Mouse (Mus musculus) 416B (cell line): ENCODE measurements at regions not wholly inside any gene's neighbourhood (a gene's known extent, or its start where the extent isn't known, plus 50 kb on each side); places are given as distances from the start of the nearest gene placed in this dataset.
A peak's percentile ranks its signal among the peaks of the same experiment; 100 is the strongest.
"Not testable (repeated sequence)": the region's sequence is repeated elsewhere in the genome, so short reads cannot be mapped to it uniquely, and the experiment has no call there.

ENCODE experiments used
- DNase-seq: peaks from one replicate; pipeline ENCODE4 v3.0.0; 2011; ENCODE audit warnings: low read depth

DNA sequence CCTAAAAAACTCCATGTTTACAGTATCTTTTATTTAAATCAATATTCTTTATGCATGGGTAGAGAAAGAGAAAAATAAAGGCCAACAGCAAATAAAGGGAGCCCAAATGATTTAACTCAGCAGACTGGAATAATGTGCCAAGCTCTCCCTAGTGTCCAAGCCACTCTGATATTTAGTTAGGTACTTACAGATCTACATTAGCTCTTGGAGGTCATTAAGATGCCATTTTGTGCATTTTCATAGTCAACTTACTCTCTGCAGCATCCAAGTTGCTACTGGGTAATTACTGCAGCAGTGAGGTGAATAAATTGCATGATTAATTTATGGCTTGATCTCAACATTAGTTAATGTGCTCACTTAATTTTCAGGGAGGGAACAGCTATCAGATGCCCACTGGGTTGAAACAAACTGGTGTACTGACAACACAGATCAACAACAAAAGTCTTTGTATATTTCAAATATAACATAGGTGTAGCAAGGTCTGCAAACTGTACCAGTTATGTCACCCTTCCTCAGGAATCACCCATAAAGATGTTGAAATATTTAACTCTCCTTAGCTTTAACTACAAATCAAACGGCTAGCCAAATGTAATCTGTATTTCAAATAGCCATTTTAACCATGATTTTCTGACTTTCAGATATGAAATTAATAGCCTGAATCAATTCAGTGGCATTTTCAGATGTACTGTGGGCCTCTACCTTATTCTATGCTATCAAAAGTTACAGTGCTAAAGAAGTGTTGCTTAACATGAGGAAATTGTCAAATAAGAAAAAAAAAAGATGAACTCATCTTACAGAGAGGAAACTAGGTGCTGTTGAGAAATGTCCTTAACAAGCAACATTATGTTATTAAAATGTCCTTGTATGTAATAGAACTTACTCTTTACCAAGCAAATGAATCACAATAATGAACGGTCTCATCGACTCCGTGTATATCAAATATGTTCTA lies 163.8 kb upstream of the Hapln1 start:
- peak; percentile 53 for DNase-seq

DNA sequence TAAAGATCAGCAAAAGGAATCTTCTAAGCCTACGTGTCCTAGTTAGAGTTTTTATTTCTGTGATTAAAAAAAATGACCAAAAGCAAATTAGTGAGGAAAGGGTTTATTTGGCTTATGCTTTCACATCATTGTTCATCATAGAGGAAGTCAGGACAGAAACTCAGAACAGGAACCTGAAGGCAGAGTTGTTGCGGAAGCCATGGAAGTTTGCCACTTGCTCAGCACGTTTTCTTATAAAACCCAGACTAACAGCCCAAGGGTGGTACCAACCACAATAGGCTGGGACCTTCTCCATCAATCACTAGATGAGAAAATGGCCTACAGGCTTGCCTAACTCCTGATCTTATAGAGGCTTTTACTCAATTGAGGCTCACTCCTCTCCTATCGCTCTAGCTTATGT lies 161.2 kb upstream of the Hapln1 start:
- DNase-seq: no peak

DNA sequence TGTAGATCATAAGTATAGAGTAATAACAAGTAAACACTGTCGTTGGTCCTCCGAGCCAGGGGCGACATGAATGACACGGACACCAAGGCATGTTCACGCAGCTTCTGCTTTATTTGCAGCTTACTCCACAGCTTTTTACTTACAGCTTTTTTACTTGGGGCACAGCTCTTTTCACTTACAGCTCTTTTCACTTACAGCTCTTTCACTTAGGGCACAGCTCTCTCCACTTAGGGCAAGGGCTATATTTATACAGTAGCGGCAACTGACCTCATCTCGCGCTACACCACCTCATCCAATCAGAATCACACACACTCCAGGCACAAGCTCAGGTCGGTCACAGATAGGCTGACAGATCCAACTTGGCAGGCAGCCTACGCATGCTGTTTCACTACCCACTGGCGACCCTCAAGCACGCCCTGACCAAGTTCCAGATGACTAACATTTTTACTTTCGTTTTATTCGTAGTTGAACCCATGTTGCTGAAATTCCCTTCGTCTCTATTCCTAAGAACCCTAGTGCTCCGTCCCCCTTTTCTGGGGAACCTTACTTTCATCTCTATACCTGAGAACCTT lies 155.9 kb upstream of the Hapln1 start:
- DNase-seq: not testable (repeated sequence)

DNA sequence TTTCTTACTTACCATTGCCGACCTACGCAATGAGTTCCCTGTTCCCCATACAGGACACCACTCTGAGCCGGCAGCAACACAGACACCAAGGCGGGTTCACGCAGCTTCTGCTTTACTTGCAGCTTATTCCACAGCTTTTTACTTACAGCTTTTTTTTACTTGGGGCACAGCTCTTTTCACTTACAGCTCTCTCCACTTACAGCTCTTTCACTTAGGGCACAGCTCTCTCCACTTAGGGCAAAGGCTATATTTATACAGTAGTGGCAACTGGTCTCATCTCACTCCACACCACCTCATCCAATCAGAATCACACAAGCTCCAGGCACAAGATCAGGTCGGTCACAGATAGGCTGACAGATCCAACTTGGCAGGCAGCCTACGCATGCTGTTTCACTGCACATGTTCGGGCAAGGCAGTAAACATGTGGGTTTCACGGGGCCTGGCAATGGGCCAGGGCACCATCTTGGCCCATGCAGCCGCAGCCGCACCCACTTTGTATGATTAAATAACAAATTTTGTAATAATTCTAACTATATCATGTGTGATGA lies 154.9 kb upstream of the Hapln1 start:
- DNase-seq: no peak

DNA sequence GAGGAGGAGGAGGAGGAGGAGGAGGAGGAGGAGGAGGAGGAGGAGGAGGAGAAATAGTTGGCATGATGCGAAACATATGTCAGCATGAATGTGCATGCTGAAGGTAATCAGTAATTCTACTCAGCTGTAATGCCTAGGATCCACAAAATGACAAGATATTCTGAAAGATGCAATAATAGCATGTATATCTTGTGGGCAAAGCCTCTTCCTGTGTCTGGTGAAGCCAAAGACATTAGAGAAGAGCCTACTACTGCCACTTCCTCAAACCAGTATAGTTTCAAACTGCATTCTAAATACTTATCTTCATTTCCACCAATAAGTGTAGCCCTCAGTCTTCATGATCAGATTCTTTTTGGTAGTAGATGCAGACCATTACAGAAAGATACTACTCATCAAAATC lies 152.2 kb upstream of the Hapln1 start:
- DNase-seq: peak; percentile 55

DNA sequence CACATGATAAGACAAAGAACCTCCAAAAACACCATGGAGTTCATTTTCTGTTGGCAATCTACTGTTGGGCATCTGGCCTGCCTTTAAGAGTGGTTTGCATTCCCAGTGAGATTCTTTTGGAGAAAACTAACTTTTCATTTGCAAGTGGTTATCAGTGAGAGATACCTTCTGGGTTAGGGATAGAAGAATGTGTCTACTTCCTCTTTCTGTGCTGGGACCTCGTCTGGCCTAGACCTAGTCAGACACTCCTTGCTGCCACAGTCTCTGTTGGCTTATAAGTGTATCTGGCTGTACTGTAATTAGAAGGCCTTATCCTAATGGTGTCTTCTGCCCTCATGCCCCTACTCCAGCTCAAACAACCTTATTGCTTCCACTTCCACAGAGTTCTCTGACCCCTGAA lies 150.4 kb upstream of the Hapln1 start:
- DNase-seq: peak; percentile 41

DNA sequence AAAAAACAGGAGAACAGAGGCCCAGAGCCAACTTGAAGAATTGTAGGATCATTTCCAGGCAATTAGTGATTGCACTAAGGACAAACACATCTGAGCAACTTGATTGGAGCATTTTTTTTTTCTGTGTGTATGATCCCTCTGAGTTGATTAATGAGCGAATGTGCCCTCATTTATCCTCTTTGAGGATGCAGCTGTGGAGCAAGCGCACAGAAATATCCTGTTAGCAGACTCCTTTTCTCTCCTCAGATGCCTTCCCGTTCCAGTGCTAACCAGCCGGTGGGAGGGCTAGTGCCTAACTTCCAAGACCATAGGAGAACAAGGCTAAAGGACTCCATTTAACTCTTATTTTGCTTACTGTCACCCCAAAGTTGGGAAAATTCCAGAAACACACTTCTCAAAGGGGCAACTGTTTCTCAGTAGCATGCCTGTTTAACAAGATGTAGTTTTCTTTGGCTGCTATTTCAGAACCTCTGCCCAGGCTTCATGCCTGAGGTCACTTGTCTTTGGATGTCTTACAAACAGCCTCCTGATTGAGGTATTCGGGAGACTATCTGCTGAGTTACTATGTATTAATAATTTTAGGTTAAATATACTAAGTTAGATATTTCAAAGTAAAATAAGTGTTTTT lies 144.8 kb upstream of the Hapln1 start:
- DNase-seq: no peak

DNA sequence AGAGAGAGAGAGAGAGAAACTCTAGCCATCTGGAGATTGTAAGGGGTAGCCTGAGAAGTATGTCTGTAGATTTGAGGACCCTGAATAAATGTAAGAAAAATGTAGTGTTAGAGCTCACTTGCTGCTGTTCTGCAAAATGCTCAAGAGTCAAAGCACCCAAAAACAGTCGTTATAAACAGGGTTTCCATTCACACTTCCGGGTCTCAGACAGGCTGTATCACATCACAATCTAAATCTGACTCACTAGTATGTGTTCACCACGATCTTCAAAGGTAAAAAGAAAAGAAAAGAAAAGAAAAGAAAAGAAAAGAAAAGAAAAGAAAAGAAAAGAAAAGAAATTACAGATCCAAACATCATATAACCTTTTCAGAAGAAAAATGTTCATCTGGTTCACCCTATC lies 143.7 kb upstream of the Hapln1 start:
- DNase-seq: no peak

DNA sequence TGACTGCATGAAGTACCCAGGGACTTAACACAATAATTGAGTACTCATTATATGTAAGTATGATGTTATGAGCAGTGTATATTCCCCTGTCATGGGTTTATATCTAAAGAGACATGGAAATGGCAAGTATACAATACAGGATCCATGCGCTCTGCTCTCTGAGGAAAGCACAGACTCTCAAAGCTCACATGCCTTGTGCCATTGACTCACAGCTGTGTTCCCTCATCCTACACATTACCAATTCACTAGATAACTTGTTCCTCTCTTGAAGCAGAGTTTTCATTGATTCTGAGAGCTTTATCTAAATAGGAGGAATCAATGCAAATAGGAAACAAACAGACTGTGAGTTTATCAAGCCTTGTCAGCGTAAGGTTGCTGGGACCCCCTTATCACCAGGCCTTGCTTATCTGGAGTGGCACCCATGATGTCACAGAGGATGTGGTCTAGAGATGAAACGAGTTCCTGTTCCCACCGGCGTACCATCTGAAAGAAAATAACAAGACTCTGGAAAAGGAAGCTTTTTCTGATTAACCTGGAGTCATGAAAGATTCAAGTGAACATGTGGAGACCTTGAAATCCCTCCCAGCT lies 138.4 kb upstream of the Hapln1 start:
- DNase-seq: peak; percentile 80

DNA sequence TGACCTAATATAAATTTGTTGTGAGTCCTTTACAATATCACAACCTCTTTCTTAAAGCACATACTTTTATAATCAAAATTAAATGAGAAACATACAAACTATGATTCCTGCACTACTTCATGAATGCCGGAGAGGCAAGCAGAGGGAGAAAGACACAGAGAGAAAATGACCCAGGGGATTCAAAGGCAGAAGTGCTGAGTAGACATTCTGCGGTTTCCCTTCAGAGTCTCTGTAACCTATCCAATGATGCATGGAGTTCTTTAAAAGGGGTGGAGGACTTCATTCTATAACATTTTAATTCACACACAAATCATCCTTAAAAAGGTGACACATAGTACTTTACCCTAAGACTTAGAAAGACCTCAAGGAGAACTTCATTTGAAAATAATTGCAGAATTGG lies 129.1 kb upstream of the Hapln1 start:
- no peak for DNase-seq

DNA sequence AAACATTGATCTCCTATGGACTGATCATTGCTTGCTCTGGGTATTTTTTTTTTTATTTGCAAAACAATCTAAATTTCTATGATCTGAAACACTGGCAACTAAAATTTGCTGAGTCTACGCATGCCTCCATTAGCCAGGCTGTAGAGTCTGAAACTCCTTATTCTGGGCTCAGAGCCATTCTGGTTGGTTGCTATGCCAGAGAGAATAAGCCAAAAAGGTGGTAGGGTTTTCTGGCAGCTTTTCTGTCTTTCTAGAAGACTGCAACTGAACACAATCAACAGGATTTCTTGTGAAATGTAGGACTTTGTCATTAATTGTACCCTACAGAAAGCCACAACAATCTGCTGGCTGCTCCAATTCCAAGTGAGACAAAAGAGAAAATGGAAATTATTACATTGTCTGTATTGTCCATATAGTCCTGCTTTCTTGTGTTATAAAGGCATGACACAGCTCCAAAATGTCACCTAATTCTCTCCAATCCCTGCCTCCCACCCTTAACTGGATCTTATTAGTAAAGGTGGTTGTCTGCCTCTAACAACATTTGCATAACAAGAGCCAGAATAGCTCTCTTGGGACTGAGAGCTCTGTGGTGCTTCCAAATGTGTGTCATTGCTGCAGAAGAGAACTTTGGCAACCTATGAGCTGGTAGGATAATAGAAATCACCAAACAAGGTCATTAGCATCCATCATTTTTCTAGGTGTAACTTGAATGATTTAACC lies 126.7 kb upstream of the Hapln1 start:
- no peak for DNase-seq

DNA sequence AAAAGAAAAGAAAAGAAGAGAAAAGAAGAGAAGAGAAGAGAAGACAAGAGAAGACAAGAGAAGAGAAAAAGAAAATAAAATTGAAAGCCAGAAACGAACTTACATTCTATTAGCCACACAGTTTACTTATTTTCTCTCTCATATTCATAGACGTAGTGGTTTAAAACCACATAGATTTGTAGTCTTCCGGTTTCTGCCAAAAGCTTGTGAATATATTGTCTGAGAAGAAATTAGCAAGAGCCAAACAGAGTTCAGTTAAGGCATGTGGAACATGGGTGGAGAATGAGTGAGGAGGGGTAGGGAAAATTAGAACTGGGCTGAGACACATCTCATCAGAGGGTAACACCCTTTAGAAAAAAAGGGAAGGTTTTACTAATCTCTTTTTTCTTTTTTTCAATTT lies 120.8 kb upstream of the Hapln1 start:
- DNase-seq: peak; percentile 66

DNA sequence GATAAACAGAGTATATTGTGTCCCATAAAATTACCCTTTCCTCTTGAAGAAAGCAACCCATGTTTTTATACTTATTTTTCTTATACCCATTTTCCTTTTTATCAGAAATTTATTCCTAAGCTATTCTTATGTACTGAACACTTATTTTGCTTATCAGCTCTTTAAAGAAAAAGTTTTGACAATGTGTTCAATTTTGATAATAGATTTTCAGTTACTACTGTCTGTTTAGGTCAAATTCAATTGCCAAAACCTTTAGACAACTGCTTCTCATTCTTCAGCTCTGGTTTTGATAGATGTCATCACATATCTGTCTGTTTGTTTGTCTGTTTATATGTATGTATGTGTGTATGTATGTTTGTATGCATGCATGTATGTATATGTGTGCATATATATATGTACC lies 117.8 kb upstream of the Hapln1 start:
- DNase-seq: no peak

DNA sequence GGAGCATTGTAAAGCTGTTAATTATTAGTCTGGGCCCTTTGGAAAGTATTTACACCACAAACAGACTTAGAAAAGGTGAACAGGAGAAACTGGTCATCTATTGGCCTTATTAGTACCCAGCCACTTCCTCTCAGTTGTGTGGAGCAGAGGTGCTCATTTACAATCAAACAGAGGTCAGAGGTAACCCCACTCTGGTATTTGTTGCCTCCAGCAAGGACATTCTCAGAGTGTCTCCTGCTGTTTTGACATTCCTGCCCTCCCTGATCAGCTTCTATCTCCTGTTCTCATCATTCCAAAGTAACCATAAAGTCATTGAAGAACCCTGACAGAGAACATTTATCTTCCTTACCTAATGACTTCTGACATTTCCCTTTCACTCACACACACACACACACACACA lies 116.1 kb upstream of the Hapln1 start:
- no peak for DNase-seq

DNA sequence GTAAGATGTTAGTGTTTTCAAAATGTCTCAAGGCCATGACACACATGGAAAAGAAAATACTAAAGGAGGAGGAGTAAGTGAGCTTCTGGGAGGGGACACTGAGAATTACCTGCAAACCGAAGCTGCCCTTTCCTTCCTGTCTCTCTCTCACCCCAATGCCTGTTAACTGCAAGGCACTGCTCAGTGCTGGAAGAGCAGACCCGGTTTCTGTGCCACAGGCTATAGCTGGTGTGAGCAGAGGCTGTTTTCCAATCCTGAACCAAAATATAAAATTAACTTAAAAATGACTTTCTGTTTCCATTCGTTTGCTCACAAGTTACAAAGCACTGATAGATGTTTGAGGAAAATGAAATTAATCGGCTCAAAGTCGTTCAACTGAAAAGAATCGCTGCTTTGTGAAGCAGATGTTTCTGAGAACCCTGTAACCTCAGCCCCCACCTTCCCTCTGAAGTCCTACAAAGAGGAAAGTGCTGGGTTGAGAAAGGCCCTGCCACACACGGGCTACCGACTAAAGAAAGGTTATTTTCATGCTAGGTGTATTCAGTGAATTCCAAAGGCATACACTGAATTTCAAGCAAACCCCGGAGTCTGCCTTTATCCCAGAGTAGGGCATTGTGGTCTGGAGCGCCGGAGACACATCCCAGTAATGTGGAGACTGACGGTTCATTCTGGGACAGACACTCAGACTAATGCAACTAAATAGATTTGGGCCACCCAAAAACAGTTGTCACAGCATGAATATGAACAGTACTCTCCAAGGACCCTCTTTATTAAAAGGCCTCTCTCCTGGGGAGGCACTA lies 111.1 kb upstream of the Hapln1 start:
- no peak for DNase-seq

DNA sequence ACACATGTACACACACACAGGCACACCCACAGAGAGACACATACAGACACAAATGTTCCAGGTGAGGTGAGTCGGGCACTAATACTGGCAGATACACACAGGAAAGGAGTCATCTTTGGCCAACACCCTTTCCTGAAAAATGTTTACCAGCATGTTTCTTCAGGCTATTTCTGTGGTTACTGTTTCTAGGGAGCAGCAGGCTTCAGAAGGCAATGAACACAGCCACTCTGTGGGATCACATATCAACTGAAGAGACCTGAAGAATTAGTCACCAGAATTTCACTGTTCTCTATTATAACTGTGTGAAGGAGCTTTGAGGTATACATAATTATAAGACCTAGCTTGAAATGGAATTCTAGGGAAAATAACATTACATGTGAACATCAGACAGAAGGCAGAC lies 94.7 kb upstream of the Hapln1 start:
- DNase-seq: peak; percentile 53

DNA sequence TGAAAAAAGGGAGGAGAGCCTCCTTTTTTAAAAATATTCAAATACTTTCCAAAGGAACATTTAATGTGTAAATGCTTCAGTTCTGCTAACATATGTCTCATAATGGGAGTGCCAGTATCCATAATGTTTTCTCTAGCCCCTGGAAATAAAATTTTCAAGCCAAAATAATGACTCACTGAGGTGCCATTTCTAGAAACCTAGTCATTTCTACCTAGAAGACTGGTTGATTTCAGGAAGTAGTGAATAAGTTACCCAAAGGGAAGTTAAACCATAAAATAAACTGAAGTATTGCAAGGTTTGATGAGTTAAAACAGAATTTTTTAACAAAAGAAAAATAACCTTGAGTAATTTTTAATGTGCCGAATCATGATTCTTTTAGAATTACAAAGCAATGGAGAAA lies 85.8 kb upstream of the Hapln1 start:
- DNase-seq: peak; percentile 60

DNA sequence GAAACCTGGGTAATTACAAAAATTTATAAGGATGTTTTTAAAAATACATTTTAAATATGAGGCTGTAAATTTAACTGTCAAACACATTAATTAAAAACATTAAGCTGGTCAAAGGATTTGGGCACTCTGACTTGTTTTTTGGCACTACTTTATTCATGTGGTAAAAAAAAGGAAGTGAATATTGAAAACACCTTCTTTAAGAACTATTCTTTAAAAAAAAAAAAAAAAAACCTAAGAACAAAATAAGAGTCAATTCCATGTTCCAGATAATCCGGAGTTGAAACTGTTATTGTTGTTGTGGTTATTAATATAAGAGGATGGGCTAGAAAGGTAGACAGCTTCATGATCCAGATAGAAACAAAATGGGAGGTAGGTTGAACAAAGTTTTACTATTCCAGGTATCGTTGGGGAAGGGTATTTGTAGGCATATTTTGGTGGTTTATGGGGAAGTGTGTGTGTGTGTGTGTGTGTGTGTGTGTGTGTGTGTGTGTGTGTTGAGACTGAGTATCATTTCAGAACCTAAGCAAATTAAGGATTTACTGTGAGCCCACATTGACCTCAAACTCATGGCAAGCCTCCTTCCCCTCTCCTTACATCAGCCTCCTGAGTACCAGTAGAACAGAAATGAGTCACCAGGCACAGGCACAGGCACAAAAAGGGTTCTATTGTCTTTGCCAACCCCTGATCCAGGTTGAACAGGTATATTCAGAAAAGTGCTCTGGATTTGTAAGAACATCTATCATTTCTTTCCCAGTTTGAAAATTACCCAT lies 85.2 kb upstream of the Hapln1 start:
- peak; percentile 69 for DNase-seq

DNA sequence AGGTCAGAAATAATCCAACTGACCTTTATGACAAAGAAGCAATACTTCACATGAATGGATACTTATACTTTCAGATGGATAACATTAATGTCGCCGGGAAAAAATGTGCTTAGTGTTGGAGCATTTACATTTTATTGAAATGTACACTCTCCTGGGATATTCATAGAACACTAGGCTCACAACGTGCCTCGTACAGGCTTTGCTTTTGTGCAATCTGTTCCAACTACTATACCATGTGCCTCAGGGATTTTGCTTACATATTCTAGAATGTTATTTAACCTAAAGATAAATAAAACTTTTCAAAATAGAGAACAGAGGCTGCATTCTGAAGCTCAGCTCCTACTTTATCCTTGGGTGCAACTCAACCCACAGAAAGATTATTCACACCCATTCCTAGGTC lies 75.8 kb upstream of the Hapln1 start:
- no peak for DNase-seq
